Mouse (Mus musculus) CD4-positive, CD25-positive, alpha-beta regulatory T cell (primary cell): ENCODE data around the gene Ubtd2. TPM values are rescaled to one million over a fixed set of nuclear protein-coding genes. Genes with fewer than 3 reads are reported as not detected.

Experiments
- polyA plus RNA-seq: library from polyadenylated mRNA; unstranded; fragments of 100-300 nt; shearing (Covaris generic); gene quantifications from one replicate; pipeline ENCODE4 v1.2.1, GENCODE M21; 2017

Gene Ubtd2
- polyA plus RNA-seq: 8.4 TPM

DNA sequence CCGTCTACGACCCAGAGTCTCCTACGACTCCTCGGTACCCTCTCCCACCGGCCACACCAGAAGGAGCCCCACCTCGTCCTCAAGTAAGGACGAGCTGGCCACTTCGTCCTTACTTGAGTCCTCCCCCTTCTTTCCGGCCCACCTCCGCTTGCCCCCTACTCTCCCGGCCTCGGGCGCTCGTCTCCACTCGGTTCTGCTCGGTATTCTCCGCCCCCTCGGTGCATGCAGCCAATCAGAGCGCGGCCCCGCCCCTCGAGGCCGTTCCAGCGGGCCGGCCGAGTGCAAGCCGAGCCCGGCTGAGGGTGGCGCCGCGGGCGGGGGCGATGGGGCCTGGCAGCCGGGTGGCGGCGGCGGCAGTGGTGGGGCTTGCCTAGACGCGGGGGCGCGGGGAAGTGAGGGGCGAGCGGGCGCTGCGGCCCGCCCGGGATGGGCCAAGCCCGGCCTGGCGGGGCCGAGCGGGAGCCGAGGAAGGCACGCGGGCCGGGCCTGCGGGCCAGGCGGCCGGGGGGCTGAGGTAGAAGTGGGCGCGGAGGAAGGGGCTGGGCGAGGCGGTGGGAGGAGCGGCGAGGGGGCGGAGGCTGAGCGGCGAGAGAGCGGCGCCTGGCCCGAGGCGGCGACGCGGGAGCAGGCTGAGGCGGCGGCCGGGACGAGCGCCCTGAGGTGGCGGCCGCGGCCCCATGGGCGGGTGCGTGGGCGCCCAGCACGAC is at the start of gene Ubtd2:
Ubtd2 (plus strand) TSS at position 571 of the 707 bp plus-strand sequence.

DNA sequence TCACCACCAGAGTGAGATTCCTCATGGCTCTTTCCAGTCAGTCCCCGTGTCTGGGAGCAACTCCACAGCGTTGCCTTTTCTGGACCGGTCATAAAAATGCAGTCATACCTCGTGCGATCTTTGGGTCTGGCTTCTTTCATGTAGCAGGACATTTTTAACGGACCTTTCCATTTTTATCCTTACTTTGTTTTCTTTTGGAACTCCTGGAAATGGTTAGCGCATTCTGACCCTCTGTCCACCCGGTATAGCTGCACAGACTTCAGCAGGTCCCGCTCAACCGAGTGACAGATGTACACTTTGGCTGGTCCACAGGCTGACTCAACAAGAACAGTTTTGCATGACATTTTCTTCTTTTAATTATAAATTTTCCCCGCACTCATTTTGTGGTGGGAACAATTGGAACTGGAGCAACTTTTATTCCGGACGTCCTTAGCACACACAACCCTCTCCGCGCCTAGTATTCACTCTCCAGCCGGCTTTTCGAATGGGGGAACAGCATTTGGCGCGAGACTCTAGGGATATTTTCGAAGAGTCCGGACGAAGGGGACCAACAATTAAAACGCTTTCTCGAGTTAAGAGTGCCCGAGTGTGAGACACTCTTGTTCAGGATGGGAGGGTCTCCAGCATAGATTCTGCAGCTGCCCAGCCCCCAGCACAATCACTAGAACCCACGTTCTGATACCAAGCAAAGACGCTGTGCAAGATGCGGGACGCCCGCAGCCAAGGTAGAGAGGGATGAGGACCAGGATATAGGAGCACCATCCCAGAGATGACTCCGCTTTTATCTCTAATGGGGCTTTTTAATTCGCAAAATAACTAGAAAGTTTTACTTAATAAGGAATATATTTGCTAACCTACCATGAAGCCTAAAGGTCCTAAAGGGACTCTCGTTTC is 76.9 kb downstream of the Ubtd2 start, which contains the start of gene Efcab9:
Efcab9 (minus strand) TSS at position 211 of the 894 bp plus-strand sequence.

DNA sequence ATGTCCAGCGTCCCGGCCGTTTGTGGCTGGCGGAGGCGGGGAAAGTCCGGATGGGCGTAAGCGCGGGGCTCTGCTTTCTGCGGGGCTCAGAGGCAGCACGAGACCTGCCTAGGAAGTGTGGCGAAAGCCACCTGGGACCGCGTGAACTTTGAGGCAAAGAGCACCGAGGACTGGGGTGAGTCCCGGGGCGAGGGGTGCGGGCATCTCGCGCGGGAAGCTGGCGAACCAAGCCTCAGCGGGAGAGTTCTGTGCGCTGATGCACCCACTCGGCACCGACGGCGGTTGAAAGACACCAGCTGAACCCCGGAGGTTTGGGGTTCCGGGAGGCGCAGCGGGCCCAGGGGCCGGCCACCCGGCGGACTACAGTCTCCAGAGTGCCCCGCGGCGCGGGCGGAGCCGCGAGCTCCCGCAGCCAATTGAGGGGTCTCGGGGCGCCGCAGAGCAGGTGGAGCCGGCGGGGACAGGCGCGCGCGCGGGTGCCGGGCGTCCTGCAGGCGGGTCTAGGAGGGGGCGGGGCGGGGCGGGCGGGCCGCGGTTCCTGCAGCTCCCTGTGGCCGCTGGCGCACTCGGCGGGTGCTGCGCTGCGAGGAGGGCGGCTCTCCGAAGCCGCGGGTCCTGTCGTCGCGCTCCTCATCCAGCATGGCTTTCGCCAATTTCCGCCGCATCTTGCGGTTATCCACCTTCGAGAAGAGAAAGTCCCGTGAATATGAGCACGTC is 77.8 kb downstream of the Ubtd2 start, which contains the start of gene Stk10:
Stk10 (plus strand) TSS at position 541 of the 717 bp plus-strand sequence.

Other genes with a start within 250 kb of the Ubtd2 start
- gene Snrnp25, start 250.0 kb upstream of the Ubtd2 start, polyA plus RNA-seq: 37.1 TPM
- gene Rhbdf1, start 233.1 kb upstream of the Ubtd2 start, polyA plus RNA-seq: 0.91 TPM
- 32.5 TPM for gene Mpg, start 228.9 kb upstream of the Ubtd2 start, polyA plus RNA-seq
- 73.9 TPM for gene Nprl3, start 187.7 kb upstream of the Ubtd2 start, polyA plus RNA-seq
- gene Hba-x, start 179.0 kb upstream of the Ubtd2 start, polyA plus RNA-seq: not detected
- gene Hba-a1, start 171.9 kb upstream of the Ubtd2 start, polyA plus RNA-seq: 99.6 TPM
- not detected for gene Hbq1b, start 168.4 kb upstream of the Ubtd2 start, polyA plus RNA-seq
- gene Hba-a2, start 158.9 kb upstream of the Ubtd2 start, polyA plus RNA-seq: 169 TPM
- gene Hbq1a, start 155.3 kb upstream of the Ubtd2 start, polyA plus RNA-seq: not detected
- 0.12 TPM for gene Sh3pxd2b, start 107.5 kb upstream of the Ubtd2 start, polyA plus RNA-seq
- 2.2 TPM for gene Efcab9, start 76.7 kb downstream of the Ubtd2 start, polyA plus RNA-seq
- 301 TPM for gene Stk10, start 77.9 kb downstream of the Ubtd2 start, polyA plus RNA-seq
- gene Fbxw11, start 187.4 kb downstream of the Ubtd2 start, polyA plus RNA-seq: 78.5 TPM